Mouse (Mus musculus): ENCODE data around the gene Capns1. TPM values are rescaled to one million over a fixed set of nuclear protein-coding genes. Genes with fewer than 3 reads are reported as not detected.
"Not testable (repeated sequence)": the region's sequence is repeated elsewhere in the genome, so short reads cannot be mapped to it uniquely, and the experiment has no call there.

Gene Capns1
- polyA plus RNA-seq (2014; fragmentation: Nextera tagmentation; extraction: Ambion mirVana) = 62.0 and 70.7 TPM in 2 replicates

DNA sequence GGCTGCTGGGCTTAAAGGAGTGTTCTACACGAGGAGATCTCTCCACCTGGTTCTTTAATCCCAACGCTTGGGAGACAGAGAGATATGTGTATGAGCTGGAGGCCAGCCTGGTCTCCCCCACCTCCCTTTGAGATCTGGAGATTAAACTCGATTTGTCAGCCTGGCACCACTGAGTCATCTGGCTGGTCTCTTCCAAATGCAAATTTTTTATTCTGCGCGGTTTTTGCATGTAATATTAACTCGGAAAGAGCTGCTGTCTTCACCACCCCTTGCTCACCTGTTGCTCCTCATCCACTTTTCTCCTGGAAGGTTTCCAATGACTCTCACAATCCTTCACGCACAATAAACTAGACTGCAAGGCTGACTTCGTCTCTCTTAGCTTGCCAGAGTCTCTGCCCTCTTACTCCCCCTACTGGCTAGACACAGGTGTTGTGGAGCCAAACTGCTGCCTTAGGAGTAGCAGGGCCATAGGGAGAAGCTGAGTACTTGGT lies at the start of gene Capns1:
Capns1 (minus strand) TSS at position 331 of the 491 bp plus-strand sequence.
- Histone ChIP-seq H3K4me2 (replicated peaks) (peak within 1 kb of the TSS; percentile 28), H3K27me3 (ENCODE audit: control insufficient read depth, insufficient read depth, low read length) (no peaks in the 10 kb centered on the region), H3K4me1 (replicated peaks; ENCODE audit: control insufficient read depth, insufficient read depth, low read length) (peaks cover 5% of the 10 kb centered on the region; the same call in 1 of the 2 replicates), H3K27ac (no peak within 1 kb of the TSS), H3K9ac (no peak within 1 kb of the TSS), H3K4me3 (replicated peaks; ENCODE audit: low read length) (no peak within 1 kb of the TSS), H3K36me3 (replicated peaks; ENCODE audit: control insufficient read depth, insufficient read depth) (no peaks in the 10 kb centered on the region), H3K9me3 (ENCODE audit: control insufficient read depth, low read length) (no peaks in the 10 kb centered on the region)
- peak; percentile 85 for DNase-seq (ENCODE audit: low spot score)
- WGBS = 8% methylated on average over 8 of the region's 8 CpGs
- no peak for ATAC-seq (ENCODE audit: low FRiP score)

DNA sequence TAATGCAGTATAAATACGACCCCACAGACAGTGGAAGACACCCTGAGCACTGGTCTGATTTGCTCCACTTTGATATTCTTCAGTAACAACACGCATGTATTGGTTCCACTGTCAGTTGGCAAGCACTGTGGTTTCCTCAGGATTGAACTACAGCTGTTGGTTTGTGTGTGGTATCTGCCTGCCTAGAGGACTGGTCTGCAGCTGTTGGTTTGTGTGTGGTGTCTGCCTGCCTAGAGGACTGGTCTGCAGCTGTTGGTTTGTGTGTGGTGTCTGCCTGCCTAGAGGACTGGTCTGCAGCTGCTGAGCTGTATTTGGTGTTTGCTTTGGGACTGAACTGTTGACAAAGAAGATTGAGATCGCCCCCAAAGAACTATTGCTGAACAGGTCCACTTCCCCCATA lies 38.8 kb upstream of the Capns1 start:
- not testable (repeated sequence) for H3K4me3 ChIP-seq (replicated peaks; ENCODE audit: low read length); H3K9me3 ChIP-seq (ENCODE audit: control insufficient read depth, low read length); H3K27ac ChIP-seq; H3K9ac ChIP-seq; H3K4me2 ChIP-seq (replicated peaks); H3K4me1 ChIP-seq (replicated peaks; ENCODE audit: control insufficient read depth, insufficient read depth, low read length); ATAC-seq (ENCODE audit: low FRiP score); DNase-seq (ENCODE audit: low spot score); H3K27me3 ChIP-seq (ENCODE audit: control insufficient read depth, insufficient read depth, low read length)
- WGBS = 95% methylated on average over 3 of the region's 3 CpGs
- peaks cover 27% of the 10 kb centered on the region for H3K36me3 ChIP-seq (replicated peaks; ENCODE audit: control insufficient read depth, insufficient read depth)

DNA sequence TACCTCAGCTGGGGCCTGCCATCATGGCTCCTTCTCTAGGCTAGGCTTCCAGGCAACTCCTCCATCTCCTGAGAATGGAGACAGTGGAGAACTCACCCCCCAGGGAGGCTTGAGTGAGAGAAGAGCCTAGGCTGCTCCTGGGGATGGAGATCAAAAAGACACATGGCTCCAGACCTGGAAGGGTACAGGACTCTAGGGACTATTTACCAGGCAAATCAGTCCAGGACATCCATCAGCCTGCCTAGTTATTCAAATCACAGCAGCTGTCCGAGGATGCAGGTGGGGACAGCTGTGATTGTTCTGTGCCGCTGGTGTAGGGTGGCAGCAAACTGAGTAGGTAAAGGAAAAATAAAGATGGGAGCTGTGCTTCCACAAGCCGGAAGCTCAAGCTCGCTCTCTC lies 37.0 kb upstream of the Capns1 start, which contains the start of gene Ovol3:
Ovol3 (minus strand) TSS at position 101 of the 400 bp plus-strand sequence.
- H3K4me1 ChIP-seq (replicated peaks; ENCODE audit: control insufficient read depth, insufficient read depth, low read length) = peaks cover 8% of the 10 kb centered on the region
- H3K27ac ChIP-seq = no peak within 1 kb of the TSS
- 75% methylated on average over 4 of the region's 4 CpGs for WGBS
- no peaks in the 10 kb centered on the region for H3K27me3 ChIP-seq (ENCODE audit: control insufficient read depth, insufficient read depth, low read length)
- DNase-seq (ENCODE audit: low spot score) (no peak), ATAC-seq (ENCODE audit: low FRiP score) (no peak)
- H3K36me3 ChIP-seq (replicated peaks; ENCODE audit: control insufficient read depth, insufficient read depth) = peaks cover 24% of the 10 kb centered on the region
- H3K9me3 ChIP-seq (ENCODE audit: control insufficient read depth, low read length) = no peaks in the 10 kb centered on the region
- H3K4me3 ChIP-seq (replicated peaks; ENCODE audit: low read length) = no peak within 1 kb of the TSS
- H3K4me2 ChIP-seq (replicated peaks) = no peak within 1 kb of the TSS
- no peak within 1 kb of the TSS for H3K9ac ChIP-seq

DNA sequence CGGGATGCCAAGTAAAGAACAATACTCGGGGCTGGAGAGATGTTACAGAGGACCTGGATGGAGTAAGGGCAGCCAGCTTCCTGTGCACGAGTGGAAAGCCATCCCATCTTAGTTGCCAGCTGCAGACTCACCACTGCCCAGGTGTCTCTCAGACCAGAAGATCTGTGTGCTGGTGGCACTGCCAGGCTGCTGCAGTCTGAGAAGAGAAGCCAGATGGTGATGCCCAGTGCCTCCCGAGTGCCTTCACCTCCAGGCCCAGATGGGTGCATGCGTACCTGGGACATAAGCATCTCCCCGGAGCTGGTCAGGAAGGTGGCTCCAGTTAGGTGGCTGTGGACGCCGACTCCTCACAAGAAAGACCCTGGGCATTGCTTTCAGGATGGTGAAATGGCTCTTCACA lies 36.5 kb upstream of the Capns1 start:
- DNase-seq (ENCODE audit: low spot score) = no peak
- Histone ChIP-seq H3K27me3 (ENCODE audit: control insufficient read depth, insufficient read depth, low read length) (no peaks in the 10 kb centered on the region), H3K4me1 (replicated peaks; ENCODE audit: control insufficient read depth, insufficient read depth, low read length) (peaks cover 10% of the 10 kb centered on the region), H3K9me3 (ENCODE audit: control insufficient read depth, low read length) (no peaks in the 10 kb centered on the region), H3K27ac (no peak overlapping the region), H3K4me3 (replicated peaks; ENCODE audit: low read length) (no peak overlapping the region), H3K36me3 (replicated peaks; ENCODE audit: control insufficient read depth, insufficient read depth) (peaks cover 24% of the 10 kb centered on the region), H3K9ac (no peak overlapping the region), H3K4me2 (replicated peaks) (no peak overlapping the region)
- 92% methylated on average over 8 of the region's 8 CpGs for WGBS
- no peak for ATAC-seq (ENCODE audit: low FRiP score)

DNA sequence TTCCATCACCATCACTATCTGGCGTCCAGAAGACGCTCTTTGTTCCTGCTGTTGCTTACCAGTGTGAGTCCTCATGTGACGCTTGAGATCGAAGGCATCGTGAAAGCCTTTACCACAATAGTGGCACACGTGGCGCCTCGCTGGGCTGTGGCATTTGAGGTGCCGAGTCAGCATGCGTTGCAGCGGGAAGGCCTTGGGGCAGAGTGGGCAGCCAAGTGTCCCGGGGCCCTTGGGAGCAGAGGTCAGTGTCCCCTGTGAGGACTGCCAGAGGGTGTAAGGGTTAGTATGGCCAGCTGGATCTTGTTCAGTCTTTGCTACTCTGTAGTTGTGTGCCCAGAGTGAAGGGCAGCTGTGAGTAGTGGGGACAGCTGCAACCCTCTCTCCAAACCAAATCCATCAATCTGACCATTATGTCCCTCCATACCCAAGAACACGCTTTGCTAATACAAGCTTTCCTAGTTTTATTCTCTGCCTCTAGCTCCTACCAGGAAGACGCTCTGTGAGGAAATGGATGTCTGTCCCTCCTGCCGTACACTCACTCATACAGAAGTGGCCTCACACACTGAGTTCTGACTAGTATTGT lies 35.8 kb upstream of the Capns1 start:
- ATAC-seq (ENCODE audit: low FRiP score) = no peak
- no peak overlapping the region for H3K4me2 ChIP-seq (replicated peaks)
- H3K27ac ChIP-seq = no peak overlapping the region
- H3K9me3 ChIP-seq (ENCODE audit: control insufficient read depth, low read length) = no peaks in the 10 kb centered on the region
- WGBS = 93% methylated on average over 15 of the region's 15 CpGs
- H3K36me3 ChIP-seq (replicated peaks; ENCODE audit: control insufficient read depth, insufficient read depth) = peaks cover 24% of the 10 kb centered on the region
- H3K27me3 ChIP-seq (ENCODE audit: control insufficient read depth, insufficient read depth, low read length) = no peaks in the 10 kb centered on the region
- H3K4me1 ChIP-seq (replicated peaks; ENCODE audit: control insufficient read depth, insufficient read depth, low read length) = peaks cover 10% of the 10 kb centered on the region
- no peak for DNase-seq (ENCODE audit: low spot score)
- no peak overlapping the region for H3K4me3 ChIP-seq (replicated peaks; ENCODE audit: low read length)
- H3K9ac ChIP-seq = no peak overlapping the region

GRCm38 (mm10) chr7:30233387-30233786 lies 34.8 kb upstream of the Capns1 start:
- no peak overlapping the region for H3K27ac ChIP-seq
- peaks cover 10% of the 10 kb centered on the region for H3K4me1 ChIP-seq (replicated peaks; ENCODE audit: control insufficient read depth, insufficient read depth, low read length)
- no peak for DNase-seq (ENCODE audit: low spot score)
- H3K36me3 ChIP-seq (replicated peaks; ENCODE audit: control insufficient read depth, insufficient read depth) = peaks cover 25% of the 10 kb centered on the region
- no peaks in the 10 kb centered on the region for H3K9me3 ChIP-seq (ENCODE audit: control insufficient read depth, low read length)
- H3K27me3 ChIP-seq (ENCODE audit: control insufficient read depth, insufficient read depth, low read length) = no peaks in the 10 kb centered on the region
- peak overlapping the region; percentile 1; the same call in 1 of the 2 replicates for H3K9ac ChIP-seq
- ATAC-seq (ENCODE audit: low FRiP score) = no peak
- H3K4me2 ChIP-seq (replicated peaks) = peak overlapping the region; percentile 57
- H3K4me3 ChIP-seq (replicated peaks; ENCODE audit: low read length) = peak overlapping the region; percentile 63
- WGBS = 89% methylated on average over 20 of the region's 20 CpGs

- Histone ChIP-seq H3K9me3 (ENCODE audit: control insufficient read depth, low read length) (no peaks in the 10 kb centered on the region), H3K27me3 (ENCODE audit: control insufficient read depth, insufficient read depth, low read length) (no peaks in the 10 kb centered on the region), H3K4me1 (replicated peaks; ENCODE audit: control insufficient read depth, insufficient read depth, low read length) (peaks cover 10% of the 10 kb centered on the region), H3K27ac (peak overlapping the region; percentile 96), H3K4me2 (replicated peaks) (peak overlapping the region; percentile 57), H3K4me3 (replicated peaks; ENCODE audit: low read length) (peak overlapping the region; percentile 63), H3K9ac (peak overlapping the region; percentile 75), H3K36me3 (replicated peaks; ENCODE audit: control insufficient read depth, insufficient read depth) (peaks cover 31% of the 10 kb centered on the region)
- WGBS = 4% methylated on average over 24 of the region's 24 CpGs
- ATAC-seq (ENCODE audit: low FRiP score) = no peak; the same call in 1 of the 2 replicates
- peak; percentile 27 for DNase-seq (ENCODE audit: low spot score)
These were observed 34.1 kb upstream of the Capns1 start for GRCm38 (mm10) chr7:30232631-30233148.

- DNase-seq (ENCODE audit: low spot score) (peak; percentile 98), ATAC-seq (ENCODE audit: low FRiP score) (peak; percentile 95)
- WGBS = under 1% methylated on average over 67 of the region's 67 CpGs
- peak within 1 kb of the TSS; percentile 75 for H3K9ac ChIP-seq
- peak within 1 kb of the TSS; percentile 96 for H3K27ac ChIP-seq
- peak within 1 kb of the TSS; percentile 63 for H3K4me3 ChIP-seq (replicated peaks; ENCODE audit: low read length)
- peak within 1 kb of the TSS; percentile 60 for H3K4me2 ChIP-seq (replicated peaks)
- H3K4me1 ChIP-seq (replicated peaks; ENCODE audit: control insufficient read depth, insufficient read depth, low read length) = peaks cover 10% of the 10 kb centered on the region
- no peaks in the 10 kb centered on the region for H3K9me3 ChIP-seq (ENCODE audit: control insufficient read depth, low read length)
- H3K36me3 ChIP-seq (replicated peaks; ENCODE audit: control insufficient read depth, insufficient read depth) = peaks cover 39% of the 10 kb centered on the region
- H3K27me3 ChIP-seq (ENCODE audit: control insufficient read depth, insufficient read depth, low read length) = no peaks in the 10 kb centered on the region
These were observed 33.3 kb upstream of the Capns1 start, which contains the start of the genes Polr2i and Tbcb for GRCm38 (mm10) chr7:30231669-30232454. TSS of gene Polr2i (plus strand) at chr7:30231948. TSS of gene Tbcb (minus strand) at chr7:30232272.

GRCm38 (mm10) chr7:30231328-30231668 lies 32.7 kb upstream of the Capns1 start:
- Histone ChIP-seq H3K9me3 (ENCODE audit: control insufficient read depth, low read length) (no peaks in the 10 kb centered on the region), H3K4me3 (replicated peaks; ENCODE audit: low read length) (peak overlapping the region; percentile 63), H3K27ac (peak overlapping the region; percentile 96), H3K4me1 (replicated peaks; ENCODE audit: control insufficient read depth, insufficient read depth, low read length) (peaks cover 10% of the 10 kb centered on the region), H3K9ac (peak overlapping the region; percentile 75), H3K4me2 (replicated peaks) (peak overlapping the region; percentile 60), H3K36me3 (replicated peaks; ENCODE audit: control insufficient read depth, insufficient read depth) (peaks cover 45% of the 10 kb centered on the region), H3K27me3 (ENCODE audit: control insufficient read depth, insufficient read depth, low read length) (no peaks in the 10 kb centered on the region)
- under 1% methylated on average over 16 of the region's 16 CpGs for WGBS
- ATAC-seq (ENCODE audit: low FRiP score) (peak; percentile 49; the same call in 1 of the 2 replicates), DNase-seq (ENCODE audit: low spot score) (no peak)
